Mouse (Mus musculus): ENCODE data around the gene Fyn. TPM values are rescaled to one million over a fixed set of nuclear protein-coding genes. Genes with fewer than 3 reads are reported as not detected.

The Fyn gene
- polyA plus RNA-seq, 1 experiment from 2014 or later, result 15.1 TPM

DNA sequence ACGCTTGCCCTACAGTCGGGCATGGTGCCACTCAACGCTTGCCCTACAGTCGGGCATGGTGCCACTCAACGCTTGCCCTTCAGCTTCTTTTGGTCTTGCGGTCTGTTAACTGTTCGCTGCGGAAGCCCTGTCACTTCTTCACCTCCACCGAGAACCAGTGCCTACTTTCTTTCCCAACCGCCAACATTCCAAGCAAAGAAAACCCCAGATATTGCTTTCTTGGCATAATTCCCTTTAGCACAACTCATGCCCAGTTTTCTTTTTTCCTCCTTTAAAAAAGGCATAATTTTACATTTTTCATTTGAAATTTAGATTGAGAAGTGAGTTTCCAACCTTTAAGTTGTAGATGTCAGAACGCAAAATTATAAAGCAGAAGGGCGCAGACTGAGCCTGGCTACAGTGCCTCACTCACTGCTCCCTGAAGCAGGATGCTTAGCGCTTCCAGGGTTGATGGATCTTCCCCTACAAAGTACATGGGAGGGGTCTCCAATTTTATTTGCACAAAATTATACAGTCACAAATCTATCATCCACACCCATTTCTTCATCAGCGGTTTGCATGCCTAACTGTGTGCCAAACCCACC lies 18.8 kb upstream of the Fyn start:
- no peak overlapping the region for H3K4me2 ChIP-seq
- 81% methylated on average over 14 of the region's 14 CpGs for WGBS (ENCODE audit: insufficient replicate concordance)
- no peak overlapping the region for H3K9ac ChIP-seq
- H3K36me3 ChIP-seq, result no peaks in the 10 kb centered on the region
- no peaks in the 10 kb centered on the region; the same call in 1 of the 2 replicates for H3K27me3 ChIP-seq (replicated peaks)
- no peaks in the 10 kb centered on the region for H3K4me1 ChIP-seq
- no peaks in the 10 kb centered on the region for H3K9me3 ChIP-seq (replicated peaks)
- ATAC-seq, result no peak
- H3K4me3 ChIP-seq, result no peak overlapping the region
- no peak overlapping the region for H3K27ac ChIP-seq

DNA sequence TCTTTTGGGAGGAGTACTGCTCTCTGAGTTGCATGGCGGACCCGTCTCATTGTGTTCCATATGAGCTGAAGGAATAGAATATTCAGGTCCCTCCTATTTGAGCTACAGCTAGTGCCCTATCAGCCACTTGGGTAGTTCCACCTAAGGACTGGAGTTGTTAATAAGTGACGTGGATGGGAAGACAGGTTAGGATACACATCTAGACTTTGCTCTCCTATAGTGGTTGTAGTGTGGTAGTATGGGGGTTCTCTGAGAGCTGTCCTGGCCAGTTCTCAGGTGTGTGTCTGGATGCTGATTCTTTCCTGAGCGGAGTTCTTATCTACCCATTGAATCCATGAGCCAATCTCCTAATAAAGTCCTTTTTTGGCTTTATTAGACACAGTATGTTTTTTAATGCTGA lies 4.5 kb upstream of the Fyn start:
- no peak overlapping the region for H3K4me2 ChIP-seq
- H3K36me3 ChIP-seq, result no peaks in the 10 kb centered on the region
- 0 out of 2 replicates have a peak, but pooled peaks cover 7% of the 10 kb centered on the region for H3K27me3 ChIP-seq (replicated peaks)
- peaks cover 10% of the 10 kb centered on the region for H3K4me1 ChIP-seq
- H3K27ac ChIP-seq, result no peak overlapping the region
- WGBS (ENCODE audit: insufficient replicate concordance), result 78% methylated on average over 4 of the region's 4 CpGs
- no peak overlapping the region for H3K9ac ChIP-seq
- no peaks in the 10 kb centered on the region for H3K9me3 ChIP-seq (replicated peaks)
- no peak overlapping the region for H3K4me3 ChIP-seq
- ATAC-seq, result no peak

DNA sequence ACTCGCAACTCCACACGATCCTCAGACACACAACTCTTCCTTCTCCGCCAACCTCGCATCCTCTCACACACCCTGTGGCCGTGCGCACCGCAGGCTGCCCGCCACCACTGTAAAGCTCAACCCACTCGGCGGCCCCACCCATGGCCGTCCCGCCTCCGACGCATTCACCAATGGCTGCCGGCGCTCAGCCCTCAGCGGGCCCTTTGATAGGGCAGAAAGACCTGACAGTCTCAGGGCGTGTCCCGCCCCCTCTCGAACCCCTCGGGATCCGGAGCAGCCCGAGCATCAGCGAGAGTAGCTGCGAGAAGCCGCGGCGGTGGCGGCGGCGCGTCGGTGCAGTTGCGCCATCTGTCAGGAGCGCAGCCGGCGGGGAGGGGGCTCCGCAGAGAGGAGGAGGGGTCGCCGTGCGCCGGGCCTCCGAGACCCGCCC lies 862 bp downstream of the Fyn start:
- peak overlapping the region; percentile 90 for H3K9ac ChIP-seq
- no peaks in the 10 kb centered on the region for H3K9me3 ChIP-seq (replicated peaks)
- H3K27ac ChIP-seq, result peak overlapping the region; percentile 88
- no peaks in the 10 kb centered on the region for H3K36me3 ChIP-seq
- ATAC-seq, result peak; percentile 97
- H3K27me3 ChIP-seq (replicated peaks), result no peaks in the 10 kb centered on the region
- peak overlapping the region; percentile 92 for H3K4me3 ChIP-seq
- WGBS (ENCODE audit: insufficient replicate concordance), result 0% methylated on average over 38 of the region's 44 CpGs
- H3K4me2 ChIP-seq, result peak overlapping the region; percentile 98
- H3K4me1 ChIP-seq, result peaks cover 55% of the 10 kb centered on the region

- Histone ChIP-seq H3K4me3 (peak overlapping the region; percentile 92), H3K4me2 (peak overlapping the region; percentile 98), H3K4me1 (peaks cover 61% of the 10 kb centered on the region), H3K9ac (peak overlapping the region; percentile 90), H3K27me3 (replicated peaks) (no peaks in the 10 kb centered on the region), H3K27ac (peak overlapping the region; percentile 88), H3K36me3 (no peaks in the 10 kb centered on the region), H3K9me3 (replicated peaks) (no peaks in the 10 kb centered on the region)
- ATAC-seq, result peak; percentile 60
- under 1% methylated on average over 40 of the region's 68 CpGs for WGBS (ENCODE audit: insufficient replicate concordance)
Observed at GRCm38 (mm10) chr10:39369977-39370785, 1.5 kb downstream of the Fyn start.

- whole genome bisulfite sequencing (ENCODE audit: insufficient replicate concordance), result 4% methylated on average over 8 of the region's 8 CpGs
- Histone ChIP-seq H3K4me1 (peaks cover 62% of the 10 kb centered on the region), H3K9ac (peak overlapping the region; percentile 90), H3K36me3 (no peaks in the 10 kb centered on the region), H3K4me2 (peak overlapping the region; percentile 98), H3K4me3 (peak overlapping the region; percentile 92), H3K9me3 (replicated peaks) (no peaks in the 10 kb centered on the region), H3K27ac (peak overlapping the region; percentile 88), H3K27me3 (replicated peaks) (no peaks in the 10 kb centered on the region)
- peak; percentile 64 for ATAC-seq
Observed at GRCm38 (mm10) chr10:39370786-39371221, 2.1 kb downstream of the Fyn start.

DNA sequence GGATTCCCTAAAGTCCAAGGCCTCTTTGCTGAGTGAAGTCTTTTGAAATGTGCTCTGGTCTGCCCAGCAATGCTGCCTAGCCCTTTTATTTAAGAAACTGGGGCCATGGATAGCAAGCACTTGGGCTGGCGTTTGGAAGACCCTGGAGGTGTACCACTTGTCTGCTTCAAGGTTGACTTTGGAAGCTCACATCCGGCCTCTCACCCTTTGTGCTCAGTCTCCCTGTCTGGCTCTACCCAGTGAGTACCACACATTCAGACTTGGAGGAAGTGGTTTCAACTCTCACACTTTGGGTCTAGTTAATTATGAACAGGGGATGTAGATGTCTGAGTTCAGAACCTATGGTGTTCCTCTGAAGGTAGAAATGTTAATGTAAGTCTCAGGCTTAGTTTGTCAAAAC lies 2.8 kb downstream of the Fyn start:
- Histone ChIP-seq H3K4me1 (peaks cover 69% of the 10 kb centered on the region), H3K4me3 (peak overlapping the region; percentile 92), H3K36me3 (no peaks in the 10 kb centered on the region), H3K27ac (no peak overlapping the region), H3K9ac (peak overlapping the region; percentile 90), H3K9me3 (replicated peaks) (no peaks in the 10 kb centered on the region), H3K4me2 (peak overlapping the region; percentile 98), H3K27me3 (replicated peaks) (no peaks in the 10 kb centered on the region)
- WGBS (ENCODE audit: insufficient replicate concordance), result 34% methylated on average over 2 of the region's 2 CpGs
- no peak for ATAC-seq

- Histone ChIP-seq H3K4me3 (no peak overlapping the region), H3K4me2 (peak overlapping the region; percentile 98), H3K27ac (no peak overlapping the region), H3K9me3 (replicated peaks) (no peaks in the 10 kb centered on the region), H3K9ac (no peak overlapping the region), H3K4me1 (peaks cover 74% of the 10 kb centered on the region), H3K36me3 (no peaks in the 10 kb centered on the region), H3K27me3 (replicated peaks) (no peaks in the 10 kb centered on the region)
- ATAC-seq, result no peak
- WGBS (ENCODE audit: insufficient replicate concordance), result 24% methylated on average over 5 of the region's 5 CpGs
Observed at GRCm38 (mm10) chr10:39371991-39372390, 3.3 kb downstream of the Fyn start.

DNA sequence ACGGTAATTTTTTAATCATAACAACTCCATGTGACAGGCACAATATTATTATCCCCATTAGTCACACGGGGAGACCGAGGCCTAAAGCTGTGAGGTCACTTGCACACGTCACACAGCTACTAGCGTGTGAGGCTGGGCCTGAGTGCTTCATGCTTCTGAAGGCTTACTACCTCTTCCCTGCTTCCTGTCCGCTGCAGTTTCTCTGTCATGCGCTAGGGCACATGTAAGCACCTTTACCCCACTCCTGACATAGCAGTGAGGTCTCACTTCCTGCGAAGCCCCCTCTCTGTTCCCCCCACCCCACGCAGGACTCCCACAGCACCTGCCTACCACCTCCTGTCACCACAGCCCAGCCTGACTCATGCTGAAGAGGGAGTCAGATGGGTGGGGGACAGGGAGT lies 8.0 kb downstream of the Fyn start:
- Histone ChIP-seq H3K9me3 (replicated peaks) (no peaks in the 10 kb centered on the region), H3K4me3 (no peak overlapping the region), H3K4me1 (peaks cover 77% of the 10 kb centered on the region), H3K36me3 (no peaks in the 10 kb centered on the region), H3K27ac (no peak overlapping the region), H3K4me2 (no peak overlapping the region), H3K9ac (no peak overlapping the region), H3K27me3 (replicated peaks) (no peaks in the 10 kb centered on the region)
- ATAC-seq, result no peak
- 69% methylated on average over 9 of the region's 9 CpGs for WGBS (ENCODE audit: insufficient replicate concordance)

DNA sequence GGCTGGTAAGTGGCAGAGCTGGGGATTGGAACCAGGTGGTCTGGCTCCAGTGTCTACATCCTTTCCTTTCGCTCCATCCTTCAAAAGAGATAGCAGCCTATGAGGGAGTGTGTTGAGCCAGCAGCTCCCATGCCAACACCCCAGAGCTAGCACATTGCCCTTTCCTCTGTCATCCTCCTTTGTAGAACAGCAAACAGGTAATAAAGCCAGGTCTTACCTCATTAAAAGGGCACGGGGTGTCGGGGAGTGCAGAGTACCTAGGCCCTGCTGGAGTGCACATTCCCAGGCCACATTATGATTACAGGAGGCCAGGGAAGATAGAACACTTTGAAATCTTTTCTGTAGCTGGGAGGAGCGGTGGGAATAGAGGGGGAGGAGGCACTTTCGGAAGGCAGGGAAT lies 8.6 kb downstream of the Fyn start:
- H3K4me1 ChIP-seq, result peaks cover 77% of the 10 kb centered on the region

GRCm38 (mm10) chr10:39378025-39378603 lies 9.5 kb downstream of the Fyn start:
- H3K4me1 ChIP-seq, result peaks cover 77% of the 10 kb centered on the region
- H3K27me3 ChIP-seq (replicated peaks), result no peaks in the 10 kb centered on the region
- peak; percentile 41 for ATAC-seq
- H3K9ac ChIP-seq, result no peak overlapping the region
- no peaks in the 10 kb centered on the region for H3K9me3 ChIP-seq (replicated peaks)
- no peak overlapping the region for H3K27ac ChIP-seq
- 46% methylated on average over 8 of the region's 8 CpGs for WGBS (ENCODE audit: insufficient replicate concordance)
- no peak overlapping the region for H3K4me3 ChIP-seq
- H3K36me3 ChIP-seq, result no peaks in the 10 kb centered on the region
- no peak overlapping the region for H3K4me2 ChIP-seq

More for the DNA sequence above, 8.6 kb downstream of the Fyn start:
- Histone ChIP-seq H3K4me2 (no peak overlapping the region), H3K36me3 (no peaks in the 10 kb centered on the region), H3K4me3 (no peak overlapping the region), H3K9ac (no peak overlapping the region), H3K27ac (no peak overlapping the region), H3K9me3 (replicated peaks) (no peaks in the 10 kb centered on the region), H3K27me3 (replicated peaks) (no peaks in the 10 kb centered on the region)
- ATAC-seq, result no peak
- 74% methylated on average over 5 of the region's 5 CpGs for WGBS (ENCODE audit: insufficient replicate concordance)

GRCm38 (mm10) chr10:39379287-39379686 lies 10.6 kb downstream of the Fyn start:
- Histone ChIP-seq H3K4me3 (no peak overlapping the region), H3K4me1 (peaks cover 75% of the 10 kb centered on the region), H3K4me2 (no peak overlapping the region), H3K27me3 (replicated peaks) (no peaks in the 10 kb centered on the region), H3K9me3 (replicated peaks) (no peaks in the 10 kb centered on the region), H3K9ac (no peak overlapping the region), H3K36me3 (no peaks in the 10 kb centered on the region), H3K27ac (no peak overlapping the region)
- WGBS (ENCODE audit: insufficient replicate concordance), result 74% methylated on average over 10 of the region's 10 CpGs
- ATAC-seq, result no peak; the same call in 1 of the 2 replicates
